Mouse (Mus musculus) heart, embryonic 16.5 days (tissue): ENCODE measurements around the gene Phactr4. TPM values are rescaled to one million over a fixed set of nuclear protein-coding genes. Genes with fewer than 3 reads are reported as not detected.

ENCODE experiments used
- ATAC-seq: fragments of 200-750 bp; cut with Nextera tagmentation; replicated peaks from 2 replicates; pipeline ENCODE4 v1.8.0; 2017; ENCODE audit warnings: moderate number of reproducible peaks; ENCODE audit not compliant: insufficient read depth, low FRiP score; ENCODE audit errors: extremely low read depth
- H3K27ac ChIP-seq: fragments of 300-500 bp; sonication (generic); 2 replicates; pipeline ENCODE4 v1.5.1; 2014; ENCODE audit warnings: mild to moderate bottlenecking, low read length, control low read depth, moderate library complexity
- H3K27me3 ChIP-seq: fragments of 300-500 bp; sonication (generic); 2 replicates; pipeline ENCODE4 v1.6.1; 2014; ENCODE audit warnings: low read length, mixed read lengths; ENCODE audit not compliant: control insufficient read depth, insufficient read depth
- H3K36me3 ChIP-seq: fragments of 300-500 bp; sonication (generic); 2 replicates; pipeline ENCODE4 v1.6.1; 2014; ENCODE audit not compliant: control insufficient read depth, insufficient read depth
- H3K4me1 ChIP-seq: fragments of 300-500 bp; sonication (generic); 2 replicates; pipeline ENCODE4 v1.6.1; 2014; ENCODE audit warnings: low read length, mixed read lengths; ENCODE audit not compliant: control insufficient read depth, insufficient read depth
- H3K4me2 ChIP-seq: fragments of 300-500 bp; sonication (generic); 2 replicates; pipeline ENCODE4 v1.6.1; 2014; ENCODE audit warnings: low read depth, mild to moderate bottlenecking, control low read depth, low read length
- H3K4me3 ChIP-seq: fragments of 300-500 bp; sonication (generic); 2 replicates; pipeline ENCODE4 v1.5.1; 2014; ENCODE audit warnings: mild to moderate bottlenecking, control low read depth, low read length
- H3K9ac ChIP-seq: fragments of 300-500 bp; sonication (generic); 2 replicates; pipeline ENCODE4 v1.6.1; 2014; ENCODE audit warnings: low read length, control low read depth
- H3K9me3 ChIP-seq: fragments of 300-500 bp; sonication (generic); replicated peaks from 2 replicates; pipeline ENCODE4 v1.6.1; 2016; ENCODE audit warnings: low read length; ENCODE audit not compliant: control insufficient read depth
- WGBS: fragments of 180-500 bp; shearing (Covaris S2); extraction: QIAGEN DNeasy Blood & Tissue Kit; methylation state at CpG from one replicate; pipeline ENCODE4 v1.1.7; 2014; 5-methylcytosine and 5-hydroxymethylcytosine counted together
- polyA plus RNA-seq: library from polyadenylated mRNA; unstranded; fragments of >200 nt; fragmentation: Nextera tagmentation; extraction: Ambion mirVana; gene quantifications from 2 replicates; pipeline ENCODE4 v1.2.1, GENCODE M21; 2015

Phactr4 gene
- polyA plus RNA-seq, 1 experiment from 2014 or later, result 16.5 TPM

- H3K36me3 ChIP-seq, result no peaks in the 10 kb centered on the region
- H3K9ac ChIP-seq, result no peak overlapping the region
- H3K27ac ChIP-seq, result no peak overlapping the region
- H3K9me3 ChIP-seq, result no peaks in the 10 kb centered on the region
- H3K27me3 ChIP-seq, result no peaks in the 10 kb centered on the region
- H3K4me2 ChIP-seq, result no peak overlapping the region
- no peaks in the 10 kb centered on the region for H3K4me1 ChIP-seq
- H3K4me3 ChIP-seq, result no peak overlapping the region
- WGBS, result 80% methylated on average over 3 of the region's 3 CpGs
- ATAC-seq, result no peak
These were observed 27.5 kb upstream of the Phactr4 start for GRCm38 (mm10) chr4:132449778-132450177.

GRCm38 (mm10) chr4:132446105-132446504 lies 23.8 kb upstream of the Phactr4 start:
- Histone ChIP-seq H3K4me2 (no peak overlapping the region), H3K27ac (no peak overlapping the region), H3K9me3 (peaks cover 4% of the 10 kb centered on the region), H3K4me3 (no peak overlapping the region), H3K9ac (no peak overlapping the region), H3K36me3 (no peaks in the 10 kb centered on the region), H3K4me1 (no peaks in the 10 kb centered on the region), H3K27me3 (no peaks in the 10 kb centered on the region)
- 58% methylated on average over 12 of the region's 12 CpGs for WGBS
- no peak for ATAC-seq

GRCm38 (mm10) chr4:132444516-132444915 lies 22.2 kb upstream of the Phactr4 start:
- Histone ChIP-seq H3K36me3 (no peaks in the 10 kb centered on the region), H3K4me3 (no peak overlapping the region), H3K9ac (no peak overlapping the region), H3K27ac (no peak overlapping the region), H3K9me3 (peaks cover 4% of the 10 kb centered on the region), H3K4me1 (no peaks in the 10 kb centered on the region), H3K4me2 (no peak overlapping the region), H3K27me3 (no peaks in the 10 kb centered on the region)
- no peak for ATAC-seq
- 76% methylated on average over 8 of the region's 8 CpGs for WGBS

- 48% methylated on average over 11 of the region's 11 CpGs for WGBS
- Histone ChIP-seq H3K9me3 (no peaks in the 10 kb centered on the region; the same call in 1 of the 2 replicates), H3K27ac (no peak overlapping the region), H3K36me3 (no peaks in the 10 kb centered on the region), H3K27me3 (no peaks in the 10 kb centered on the region), H3K4me3 (no peak overlapping the region), H3K9ac (no peak overlapping the region), H3K4me2 (no peak overlapping the region), H3K4me1 (peaks cover 2% of the 10 kb centered on the region; the same call in 1 of the 2 replicates)
- ATAC-seq, result no peak
These were observed 15.6 kb upstream of the Phactr4 start for GRCm38 (mm10) chr4:132437857-132438256.

- no peaks in the 10 kb centered on the region for H3K36me3 ChIP-seq
- ATAC-seq, result no peak
- peaks cover 10% of the 10 kb centered on the region for H3K4me1 ChIP-seq
- H3K9me3 ChIP-seq, result no peaks in the 10 kb centered on the region
- H3K4me2 ChIP-seq, result peak overlapping the region; percentile 54
- H3K27me3 ChIP-seq, result no peaks in the 10 kb centered on the region
- no peak overlapping the region for H3K27ac ChIP-seq
- peak overlapping the region; percentile 36 for H3K4me3 ChIP-seq
- H3K9ac ChIP-seq, result peak overlapping the region; percentile 49
- WGBS, result 9% methylated on average over 14 of the region's 14 CpGs
These were observed 10.6 kb upstream of the Phactr4 start for GRCm38 (mm10) chr4:132432717-132433372.

- Histone ChIP-seq H3K9ac (peak overlapping the region; percentile 30; the same call in 1 of the 2 replicates), H3K27ac (peak overlapping the region; percentile 76), H3K27me3 (no peaks in the 10 kb centered on the region), H3K4me1 (peaks cover 11% of the 10 kb centered on the region), H3K9me3 (0 out of 2 replicates have a peak, but pooled peaks cover 2% of the 10 kb centered on the region), H3K4me3 (no peak overlapping the region), H3K36me3 (no peaks in the 10 kb centered on the region), H3K4me2 (peak overlapping the region; percentile 23; the same call in 1 of the 2 replicates)
- ATAC-seq, result peak; percentile 89
- WGBS, result 13% methylated on average over 9 of the region's 9 CpGs
These were observed 5.8 kb upstream of the Phactr4 start for GRCm38 (mm10) chr4:132428022-132428542.

GRCm38 (mm10) chr4:132427493-132427892 lies 5.2 kb upstream of the Phactr4 start:
- Histone ChIP-seq H3K4me2 (no peak overlapping the region), H3K36me3 (no peaks in the 10 kb centered on the region), H3K27ac (peak overlapping the region; percentile 76), H3K9ac (no peak overlapping the region), H3K4me3 (no peak overlapping the region), H3K9me3 (0 out of 2 replicates have a peak, but pooled peaks cover 2% of the 10 kb centered on the region), H3K4me1 (peaks cover 11% of the 10 kb centered on the region), H3K27me3 (no peaks in the 10 kb centered on the region)
- 62% methylated on average over 4 of the region's 4 CpGs for WGBS
- no peak for ATAC-seq

GRCm38 (mm10) chr4:132426021-132426420 lies 3.7 kb upstream of the Phactr4 start:
- 0 out of 2 replicates have a peak, but pooled peaks cover 2% of the 10 kb centered on the region for H3K9me3 ChIP-seq
- H3K27me3 ChIP-seq, result no peaks in the 10 kb centered on the region
- no peak for ATAC-seq
- no peaks in the 10 kb centered on the region for H3K36me3 ChIP-seq
- no peak overlapping the region for H3K9ac ChIP-seq
- peaks cover 13% of the 10 kb centered on the region for H3K4me1 ChIP-seq
- no peak overlapping the region for H3K4me3 ChIP-seq
- no peak overlapping the region for H3K4me2 ChIP-seq
- WGBS, result 33% methylated on average over 2 of the region's 2 CpGs
- H3K27ac ChIP-seq, result no peak overlapping the region

- no peak for ATAC-seq
- H3K9ac ChIP-seq, result no peak overlapping the region
- WGBS, result 94% methylated on average over 5 of the region's 5 CpGs
- H3K27me3 ChIP-seq, result no peaks in the 10 kb centered on the region
- no peaks in the 10 kb centered on the region for H3K36me3 ChIP-seq
- H3K9me3 ChIP-seq, result 0 out of 2 replicates have a peak, but pooled peaks cover 2% of the 10 kb centered on the region
- no peak overlapping the region for H3K4me3 ChIP-seq
- no peak overlapping the region for H3K4me2 ChIP-seq
- peaks cover 25% of the 10 kb centered on the region for H3K4me1 ChIP-seq
- no peak overlapping the region for H3K27ac ChIP-seq
These were observed 2.5 kb upstream of the Phactr4 start for GRCm38 (mm10) chr4:132424765-132425164.
